Mouse (Mus musculus): ENCODE results near the gene Pla2g2f.

DNA sequence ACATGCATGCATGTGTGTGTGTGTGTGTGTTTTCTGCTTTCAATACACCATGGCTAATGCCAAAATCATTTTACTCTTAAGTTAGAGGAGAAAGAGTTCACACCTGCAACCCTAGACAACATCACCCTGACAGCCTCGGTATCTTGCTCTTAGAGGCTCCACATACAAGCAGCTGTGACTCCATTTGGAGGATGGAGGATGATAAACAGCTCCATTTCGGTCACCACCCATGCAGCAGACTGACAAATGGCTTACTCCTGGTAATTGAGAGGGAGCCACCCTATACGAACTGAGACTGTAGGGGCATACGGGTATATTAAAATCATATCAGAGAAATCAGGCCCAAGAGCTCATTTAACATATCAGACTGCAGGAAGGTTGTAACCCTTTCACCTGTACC lies 31.0 kb upstream of the Pla2g2f start:
- no peak for TF ChIP-seq POLR2A (IDR thresholded peaks at IDR 0.05; ENCODE audit: borderline replicate concordance, insufficient read depth, low read length)
- TF ChIP-seq CTCF (IDR thresholded peaks at IDR 0.05; ENCODE audit: borderline replicate concordance, insufficient read depth, low read depth, low read length): no peak
